Mouse (Mus musculus): ENCODE measurements around the gene Cnnm3.

The Cnnm3 gene

DNA sequence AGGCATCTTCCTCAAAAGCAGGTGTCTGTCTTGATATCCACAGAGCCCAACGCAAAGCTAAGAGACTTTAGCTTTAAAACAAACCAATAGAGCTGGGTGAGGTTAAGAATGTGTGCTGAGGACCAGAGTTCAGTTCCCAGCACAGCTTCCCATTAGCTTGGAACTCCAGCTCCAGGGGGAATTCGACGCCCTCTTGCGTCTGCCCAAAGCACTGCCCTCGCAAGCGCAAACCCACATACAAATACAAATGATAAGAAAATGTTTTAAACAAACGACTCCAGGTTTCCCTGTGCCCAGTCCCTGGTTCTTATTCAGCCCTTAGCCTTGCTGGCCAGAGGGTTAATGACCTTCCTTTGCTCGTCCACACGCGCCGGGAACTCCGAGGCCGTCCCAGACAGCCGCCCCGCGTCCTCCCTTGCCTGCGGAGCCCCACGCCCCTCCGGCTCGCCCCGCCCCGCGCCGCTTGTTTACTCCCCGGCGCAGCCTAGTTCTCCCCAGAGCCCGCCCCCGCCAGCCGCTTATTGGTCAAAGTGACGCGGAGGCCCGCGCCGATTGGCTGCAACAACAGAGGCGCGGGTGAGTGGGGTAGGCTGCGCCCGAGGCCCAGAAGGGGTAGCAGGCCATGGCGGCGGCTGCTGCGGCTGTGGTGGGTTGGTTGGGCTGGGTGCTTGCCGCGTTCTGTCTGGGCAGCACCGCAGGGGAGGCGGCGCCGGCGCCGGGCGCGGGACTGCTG, at the start of gene Cnnm3:
TSS of gene Cnnm3 (plus strand) at position 579 of the 733 bp plus-strand sequence.
- DNase-seq (ENCODE audit: low read depth, low spot score) = peak; percentile 99

DNA sequence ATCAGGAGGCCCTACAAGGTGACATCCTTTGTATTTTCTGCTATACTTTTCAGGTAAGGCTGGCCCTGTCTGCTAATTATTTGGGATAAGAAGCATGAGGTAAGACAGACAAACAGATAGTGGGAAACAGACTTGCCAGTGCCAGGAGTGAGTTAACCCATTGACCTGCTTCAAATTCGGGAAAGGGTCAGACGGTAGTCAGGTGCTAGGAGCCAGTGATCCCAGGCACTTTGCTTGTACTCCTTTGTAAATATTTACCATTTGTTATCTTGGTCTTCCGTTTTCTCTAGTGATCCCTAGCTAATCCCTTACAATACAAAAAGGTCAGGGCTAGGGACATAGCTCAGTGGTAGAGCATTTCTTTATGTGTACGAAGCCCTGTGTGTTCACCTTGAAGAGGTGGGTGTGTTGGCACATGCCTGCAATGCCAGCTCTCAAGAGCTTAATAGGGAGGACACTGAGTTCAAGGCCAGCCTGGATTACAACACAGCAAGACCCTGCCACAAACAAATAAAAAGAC, 46.0 kb upstream of the Cnnm3 start:
- no peak for DNase-seq (ENCODE audit: low read depth, low spot score)

DNA sequence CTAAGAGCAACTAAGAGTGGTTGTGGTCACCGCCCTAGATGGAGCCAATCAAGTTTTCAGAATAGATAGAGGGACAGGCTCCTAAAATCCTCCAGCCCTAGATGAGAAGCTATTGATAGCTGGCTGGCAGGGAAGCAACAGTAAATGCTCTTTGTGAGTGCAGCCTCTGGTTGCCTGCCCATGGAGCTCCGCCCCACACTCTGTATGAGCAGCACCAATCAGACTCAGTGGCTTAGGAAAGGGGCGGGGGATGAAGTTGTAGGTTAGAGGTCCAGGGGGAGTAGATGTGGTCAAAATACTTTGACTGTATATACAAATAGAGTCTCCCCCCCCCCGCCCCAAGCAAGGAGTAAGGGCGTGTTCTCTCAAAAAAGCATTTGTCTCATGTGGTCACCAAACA, 44.2 kb upstream of the Cnnm3 start:
- DNase-seq (ENCODE audit: low read depth, low spot score) = no peak

DNA sequence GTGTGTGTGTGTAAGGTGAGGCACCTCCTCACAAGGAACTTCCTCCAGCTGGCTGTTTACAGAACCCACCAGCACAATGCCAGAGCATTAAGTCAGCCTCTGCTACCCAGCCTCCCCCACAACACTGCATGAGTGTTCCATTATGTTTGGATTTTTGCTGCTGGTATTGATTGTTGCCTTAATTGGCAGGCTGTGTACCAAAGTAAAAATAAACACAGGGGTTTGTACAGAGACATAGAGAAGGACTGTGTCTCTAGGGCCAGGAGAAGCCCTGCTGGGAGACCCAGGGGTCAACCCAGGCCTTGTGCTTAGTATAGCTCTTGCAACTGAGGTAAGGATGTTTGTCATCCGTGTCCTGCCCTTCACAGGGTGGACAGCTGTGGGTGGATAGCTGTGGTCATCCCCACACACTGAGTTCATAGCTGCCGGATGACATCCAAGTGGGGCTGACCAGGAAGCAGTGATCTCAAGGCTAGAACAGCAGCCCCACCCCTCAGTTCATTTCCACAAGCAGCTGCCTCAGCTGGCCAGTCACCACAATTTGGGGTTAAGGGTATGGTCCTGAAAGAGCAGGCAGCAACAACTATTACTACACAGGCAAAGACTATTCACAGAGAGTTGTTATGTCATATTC, 41.7 kb upstream of the Cnnm3 start:
- DNase-seq (ENCODE audit: low read depth, low spot score) = no peak

DNA sequence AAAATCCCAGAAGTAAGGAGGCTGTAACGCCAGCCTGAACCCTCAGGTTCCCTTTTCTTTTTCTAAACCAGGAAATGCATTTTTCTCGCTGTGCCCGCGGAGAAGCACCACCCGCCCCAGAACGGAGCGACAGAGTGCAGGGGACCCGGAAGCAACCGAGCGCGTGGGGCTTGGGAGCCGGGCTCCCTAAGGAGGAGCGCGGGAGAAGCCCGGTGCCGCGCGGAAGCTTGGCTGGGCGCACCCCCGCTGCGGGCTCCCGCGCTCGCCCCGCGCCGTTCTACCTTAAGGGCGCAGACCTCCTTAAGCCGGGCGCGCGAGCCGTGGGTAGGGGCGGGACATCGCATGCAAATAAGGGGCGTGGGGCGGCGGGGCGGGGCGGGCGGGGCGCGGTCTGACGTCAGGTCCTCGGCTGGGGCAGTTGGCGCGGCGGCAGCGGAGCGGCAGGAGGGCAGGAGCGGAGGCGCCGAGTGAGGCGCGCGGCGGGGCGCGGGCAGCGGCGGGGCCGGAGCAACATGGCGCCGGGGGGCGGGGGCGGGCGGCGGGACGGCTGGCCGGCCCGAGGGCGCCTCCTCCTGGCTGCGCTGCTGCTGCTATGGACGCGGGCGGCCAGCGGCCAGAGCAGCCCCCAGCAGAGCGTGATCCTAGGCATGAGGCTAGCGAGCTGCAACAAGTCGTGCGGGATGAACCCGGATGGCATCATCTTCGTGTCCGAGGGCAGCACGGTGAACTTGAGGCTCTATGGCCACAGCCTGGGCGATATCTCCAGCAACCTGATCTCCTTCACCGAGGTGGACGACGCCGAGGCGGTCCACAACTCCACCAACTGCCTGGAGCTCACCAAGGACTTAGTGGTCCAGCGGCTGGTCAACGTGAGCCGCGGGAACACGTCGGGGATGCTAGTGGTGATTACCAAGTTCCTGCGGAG, 40.2 kb upstream of the Cnnm3 start, which contains the start of gene Cnnm4:
TSS of gene Cnnm4 (plus strand) at position 440 of the 925 bp plus-strand sequence.
- peak; percentile 82 for DNase-seq (ENCODE audit: low read depth, low spot score)

DNA sequence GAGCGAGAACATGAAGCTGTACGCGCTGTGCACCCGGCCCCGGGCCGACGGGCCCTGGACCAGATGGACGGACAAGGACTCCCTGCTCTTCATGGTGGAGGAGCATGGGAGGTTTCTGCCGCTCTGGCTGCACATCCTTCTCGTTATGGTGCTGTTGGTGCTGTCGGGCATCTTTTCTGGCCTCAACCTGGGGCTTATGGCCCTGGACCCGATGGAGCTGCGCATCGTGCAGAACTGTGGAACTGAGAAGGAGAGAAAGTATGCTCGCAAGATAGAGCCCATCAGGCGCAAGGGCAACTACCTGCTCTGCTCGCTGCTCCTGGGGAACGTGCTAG, 39.6 kb upstream of the Cnnm3 start:
- DNase-seq (ENCODE audit: low read depth, low spot score) = no peak

DNA sequence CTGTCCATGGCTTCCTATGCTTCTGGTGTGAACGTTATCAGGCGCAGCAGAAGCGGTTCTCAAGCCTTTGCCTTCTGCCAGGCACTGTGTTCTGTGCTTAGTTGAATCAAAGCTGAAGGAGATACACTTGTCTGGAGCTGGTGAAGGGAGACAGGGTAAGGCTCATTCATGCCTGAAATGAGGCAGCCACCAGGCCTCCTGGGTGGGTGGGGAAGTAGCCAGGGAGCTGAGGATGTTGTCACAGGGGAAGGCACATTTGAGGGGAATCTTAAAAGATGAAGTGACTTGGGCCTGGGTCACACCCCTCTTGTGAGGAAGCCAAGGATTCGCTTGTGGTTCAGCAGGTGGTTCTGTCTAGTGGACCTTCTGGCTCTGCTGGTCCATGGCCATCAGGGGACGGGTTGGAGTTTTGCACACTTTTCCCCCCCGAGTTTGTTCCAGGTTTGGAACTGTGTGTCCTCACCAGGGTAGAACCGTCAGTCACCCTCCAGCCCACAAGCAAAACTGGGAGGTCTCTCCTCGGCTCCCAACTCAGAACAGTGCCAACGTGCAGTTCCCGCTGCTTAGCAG, 38.4 kb upstream of the Cnnm3 start:
- no peak for DNase-seq (ENCODE audit: low read depth, low spot score)

DNA sequence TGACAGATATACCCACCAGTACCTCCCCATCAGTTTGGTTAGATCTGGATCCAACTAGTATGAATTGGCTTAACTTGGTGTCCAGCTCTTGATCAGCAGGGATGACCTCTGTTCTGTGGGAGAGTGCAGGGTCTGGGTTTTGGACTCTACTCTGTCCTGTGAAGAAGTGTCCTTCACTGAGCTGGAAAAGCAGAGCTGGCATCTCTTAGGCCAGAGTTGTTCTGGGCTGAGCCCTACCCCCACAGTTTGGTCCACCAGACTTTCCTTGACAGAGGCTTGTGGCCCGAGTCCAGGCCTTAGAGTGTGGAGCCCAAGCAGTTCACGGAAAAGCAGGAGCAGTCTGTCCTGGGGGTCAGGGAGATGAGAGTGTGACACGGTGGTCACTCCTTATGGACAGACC, 37.0 kb upstream of the Cnnm3 start:
- no peak for DNase-seq (ENCODE audit: low read depth, low spot score)

DNA sequence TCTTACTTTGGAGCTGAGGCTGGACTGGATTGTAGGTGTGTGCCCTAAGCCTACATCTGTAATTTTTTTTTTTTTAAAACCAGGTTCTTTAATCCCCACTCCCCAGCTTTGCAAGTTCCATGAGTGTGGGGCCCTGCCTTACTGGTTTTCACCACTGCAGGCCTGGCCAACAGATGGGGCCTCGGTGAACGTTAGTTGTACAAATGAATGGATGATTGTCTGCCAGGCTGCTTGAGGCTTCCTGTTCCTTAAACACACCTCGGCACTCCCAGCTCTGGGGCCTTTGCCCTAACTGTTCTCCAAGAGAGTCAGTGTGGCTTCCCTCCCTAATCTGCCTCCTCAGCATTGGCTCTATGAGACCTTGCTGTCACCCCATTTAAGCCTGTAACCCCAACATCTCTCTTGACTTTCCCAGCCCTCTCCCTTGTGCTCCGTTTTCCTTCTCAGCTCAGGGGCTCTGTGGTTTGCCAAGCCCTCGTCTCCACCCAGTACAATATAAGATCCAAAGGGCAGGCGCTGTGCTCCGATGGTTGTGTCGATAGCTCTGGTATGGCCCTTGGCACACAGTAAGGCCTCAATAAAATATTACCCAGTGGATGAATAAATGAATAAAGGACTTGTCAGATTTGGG, 36.1 kb upstream of the Cnnm3 start:
- DNase-seq (ENCODE audit: low read depth, low spot score) = no peak

DNA sequence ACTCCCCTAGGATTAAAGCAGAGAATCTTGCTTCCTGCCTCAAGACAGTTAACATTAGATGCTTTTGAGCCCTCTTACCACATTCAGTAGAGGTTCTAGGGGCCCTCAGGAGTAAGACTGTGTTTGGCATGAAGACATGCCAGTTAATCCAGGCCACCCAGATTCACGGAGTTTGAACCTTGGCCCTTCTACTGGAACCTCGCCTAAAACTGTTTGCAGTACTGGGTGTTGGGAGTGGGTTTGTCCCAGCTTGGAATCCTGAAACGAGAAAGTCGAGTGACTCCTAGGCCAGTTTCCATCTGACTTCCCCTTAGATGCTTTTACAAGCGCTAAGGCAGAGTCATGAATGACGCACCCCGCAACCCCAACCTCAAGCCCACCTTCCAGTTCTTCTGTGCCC, 35.2 kb upstream of the Cnnm3 start:
- DNase-seq (ENCODE audit: low read depth, low spot score) = no peak

DNA sequence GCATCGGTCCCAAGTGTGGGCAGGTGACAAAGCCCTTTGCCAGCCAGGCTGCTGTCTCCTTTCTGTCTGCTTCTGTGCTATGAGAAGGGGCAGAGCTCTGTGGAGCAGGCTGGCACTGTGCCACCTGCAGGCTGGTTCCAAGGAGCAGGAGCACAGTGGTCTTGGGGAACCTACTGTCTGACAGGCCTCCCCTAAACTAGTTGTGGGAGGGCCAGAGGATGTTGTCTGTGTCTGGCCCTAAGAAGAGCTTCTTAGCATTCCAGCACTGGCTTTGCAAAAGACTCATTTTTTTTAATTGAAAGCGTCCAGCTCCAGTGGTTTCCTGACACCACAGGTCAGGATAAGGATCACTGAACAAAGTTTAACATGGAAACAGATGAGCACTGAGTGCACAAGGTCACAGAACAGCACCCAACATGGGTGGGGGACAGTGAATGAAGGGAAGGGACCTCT, 33.3 kb upstream of the Cnnm3 start:
- DNase-seq (ENCODE audit: low read depth, low spot score) = no peak

DNA sequence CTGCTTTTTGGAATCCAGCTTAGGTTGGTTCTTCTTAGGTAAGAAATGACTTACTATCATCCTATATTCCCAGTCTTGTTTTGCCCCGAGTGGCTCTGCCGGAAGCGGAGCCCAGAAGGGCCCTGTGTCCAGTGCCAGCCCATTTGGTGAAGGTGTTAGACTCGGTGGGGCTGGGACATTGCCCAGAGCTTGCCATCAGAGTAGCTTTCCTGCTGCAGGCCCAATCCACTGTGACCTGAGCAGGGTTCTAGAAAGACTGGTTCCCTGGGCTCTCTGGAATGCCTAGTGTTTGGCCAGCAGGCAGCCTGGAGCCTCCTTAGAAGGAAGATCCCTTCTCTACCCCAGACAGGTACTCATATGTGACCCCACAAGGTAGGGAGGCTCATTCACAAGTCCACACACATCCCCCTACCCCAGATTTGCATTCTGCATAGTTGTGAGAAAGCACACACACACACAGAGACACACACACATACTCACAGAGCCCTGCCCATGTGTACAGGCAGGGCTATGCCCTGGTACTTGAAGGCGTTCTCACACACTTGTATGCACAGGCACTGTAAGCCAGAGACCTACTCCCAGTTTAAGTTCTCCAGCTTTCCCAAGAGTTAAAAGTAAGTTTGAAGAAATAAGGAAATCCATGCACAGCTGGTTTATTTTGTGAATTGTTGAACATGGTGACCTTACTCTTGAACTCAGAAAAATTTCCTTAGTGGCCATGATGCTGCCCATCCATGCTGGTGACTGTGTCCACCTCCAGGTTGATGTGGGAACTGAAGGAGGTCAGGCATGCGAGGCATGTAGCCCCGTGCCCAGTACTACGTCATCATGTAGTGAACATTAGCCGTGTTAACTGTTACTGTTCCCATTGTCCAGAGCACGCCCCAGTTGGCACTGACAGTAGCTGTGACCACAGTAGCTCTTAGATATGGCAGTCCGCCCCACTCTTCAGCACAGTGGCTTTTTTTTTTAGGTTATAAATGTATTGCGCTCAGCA, 31.5 kb upstream of the Cnnm3 start:
- DNase-seq (ENCODE audit: low read depth, low spot score) = no peak

DNA sequence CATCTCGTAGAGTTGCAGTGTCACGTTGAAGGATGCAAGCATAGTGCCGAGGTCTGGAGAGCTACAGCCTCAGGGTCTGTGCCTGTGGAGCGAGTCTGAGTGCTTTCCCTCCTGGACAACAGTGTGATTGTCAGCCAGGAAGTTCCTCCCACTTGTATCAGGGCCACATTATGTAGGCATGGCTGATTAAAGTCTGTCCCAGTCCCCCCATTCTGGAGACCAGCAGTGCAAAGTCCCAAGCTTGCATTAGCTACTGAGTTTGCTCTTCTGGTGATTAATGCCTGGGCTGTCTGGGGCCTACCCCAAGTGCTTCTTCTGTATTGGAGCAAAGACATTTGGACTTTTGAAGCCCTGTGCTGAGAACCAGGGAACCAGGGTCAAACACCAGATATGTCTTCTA, 27.8 kb upstream of the Cnnm3 start:
- no peak for DNase-seq (ENCODE audit: low read depth, low spot score)

DNA sequence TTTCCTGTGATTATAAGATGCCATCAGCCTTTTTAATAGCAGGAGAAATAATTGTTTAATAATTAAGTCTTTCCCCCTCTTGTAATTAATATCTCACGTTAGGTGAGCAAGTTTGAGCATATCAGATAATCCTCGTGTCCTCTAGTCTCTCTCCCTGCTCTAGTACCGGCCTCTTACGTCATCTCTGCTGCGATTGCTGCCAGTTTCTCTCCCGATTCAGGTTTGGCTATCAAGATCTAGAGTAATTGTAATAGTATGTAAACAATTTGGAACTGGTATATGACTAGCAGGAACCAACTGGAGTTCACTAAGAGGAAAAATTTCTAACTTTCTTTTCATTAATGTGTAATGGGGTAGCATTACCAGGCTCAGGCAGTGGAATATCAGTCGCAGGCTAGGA, 26.6 kb upstream of the Cnnm3 start:
- no peak for DNase-seq (ENCODE audit: low read depth, low spot score)

DNA sequence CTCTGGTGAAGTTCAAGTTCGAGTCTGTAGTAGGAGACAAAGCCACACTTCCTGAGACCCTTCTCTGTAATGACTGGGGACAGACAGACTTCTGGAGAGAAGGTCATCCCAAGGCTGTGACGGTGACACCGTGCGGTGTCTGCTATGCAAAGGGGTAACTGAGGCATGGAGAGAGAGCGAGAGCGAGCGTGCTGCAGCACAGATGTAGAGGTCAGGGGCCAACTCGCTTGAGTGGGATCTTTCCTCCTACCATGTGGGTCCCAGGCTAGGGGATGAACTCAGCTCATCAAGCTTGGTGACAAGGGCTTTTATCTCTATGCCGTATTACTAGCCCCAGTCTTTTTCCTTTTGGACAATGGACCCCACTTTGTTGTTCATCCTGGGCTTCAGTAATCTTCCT, 24.6 kb upstream of the Cnnm3 start:
- no peak for DNase-seq (ENCODE audit: low read depth, low spot score)

DNA sequence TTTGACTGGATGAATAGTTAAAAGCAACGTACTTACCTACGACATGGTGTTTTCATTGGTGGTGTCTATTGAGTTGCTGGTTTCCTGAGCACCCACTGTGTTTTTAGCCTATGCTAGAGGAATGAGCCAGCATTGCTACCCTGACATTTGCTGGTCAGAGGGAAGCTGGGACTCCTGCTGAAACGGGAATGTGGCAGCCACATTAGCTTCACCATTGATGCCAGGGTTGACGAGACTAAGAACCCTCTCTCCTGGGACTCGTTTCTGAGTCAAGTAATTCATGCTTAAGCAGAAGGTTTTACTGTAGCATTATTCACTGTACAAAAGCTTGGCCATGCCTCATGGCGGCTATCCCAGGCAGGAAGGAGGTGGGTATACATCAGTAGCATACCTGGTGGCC, 22.0 kb upstream of the Cnnm3 start:
- DNase-seq (ENCODE audit: low read depth, low spot score) = no peak

DNA sequence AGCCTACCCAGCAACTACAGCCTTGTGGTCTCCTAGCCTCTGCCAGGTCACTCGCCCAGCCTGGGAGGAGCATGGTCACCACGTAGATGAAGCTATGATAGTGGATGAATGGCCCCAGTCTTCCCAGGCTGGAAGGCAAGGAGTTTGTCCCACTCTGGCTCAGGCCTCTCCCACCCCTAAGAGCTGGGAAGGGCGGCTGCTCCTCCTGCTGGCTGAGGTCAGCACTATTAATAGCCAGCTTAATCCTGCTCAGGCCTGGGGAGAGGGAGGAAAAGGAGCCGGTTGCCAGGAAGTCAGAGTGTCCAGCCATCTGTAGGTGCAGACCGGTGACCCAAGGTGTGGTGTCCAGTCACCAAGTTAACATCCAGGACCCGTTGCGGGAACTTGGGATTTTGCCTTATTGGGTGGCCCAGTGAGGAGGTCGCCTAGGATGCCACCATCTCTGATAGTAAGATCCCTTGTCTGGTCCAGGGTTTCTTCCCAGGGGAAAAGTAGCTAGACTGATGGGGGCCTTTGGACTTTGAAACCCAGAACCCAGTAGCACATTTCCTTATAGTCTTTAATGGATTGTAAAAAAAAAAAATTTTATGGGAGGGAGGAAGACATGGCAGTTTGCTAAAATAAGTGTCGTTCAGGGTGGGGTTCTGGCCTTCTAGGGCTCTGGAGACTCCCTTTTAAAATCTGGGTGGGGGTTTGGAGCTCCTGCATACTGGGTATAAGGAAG, 19.1 kb upstream of the Cnnm3 start:
- DNase-seq (ENCODE audit: low read depth, low spot score) = peak; percentile 76

DNA sequence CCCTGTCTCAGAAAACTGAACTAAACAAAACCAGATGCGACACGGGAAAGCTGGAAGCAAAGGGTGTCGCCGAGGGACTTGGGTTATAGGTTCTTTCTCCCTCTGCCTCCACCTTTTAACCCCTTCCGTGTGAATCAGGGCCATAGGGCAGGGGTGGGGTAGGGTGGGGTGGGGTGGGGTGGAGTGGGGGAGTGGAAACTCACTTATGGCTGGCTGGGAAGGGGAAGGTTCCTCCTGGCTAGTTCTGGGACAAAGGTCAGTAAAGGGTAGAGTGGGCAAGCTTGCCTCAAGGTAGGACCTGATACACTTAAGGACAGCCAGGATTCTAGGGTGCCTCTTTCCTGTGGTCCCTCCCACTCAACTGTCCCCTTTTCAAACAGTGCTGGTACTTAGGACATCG, 18.4 kb upstream of the Cnnm3 start:
- DNase-seq (ENCODE audit: low read depth, low spot score) = no peak

DNA sequence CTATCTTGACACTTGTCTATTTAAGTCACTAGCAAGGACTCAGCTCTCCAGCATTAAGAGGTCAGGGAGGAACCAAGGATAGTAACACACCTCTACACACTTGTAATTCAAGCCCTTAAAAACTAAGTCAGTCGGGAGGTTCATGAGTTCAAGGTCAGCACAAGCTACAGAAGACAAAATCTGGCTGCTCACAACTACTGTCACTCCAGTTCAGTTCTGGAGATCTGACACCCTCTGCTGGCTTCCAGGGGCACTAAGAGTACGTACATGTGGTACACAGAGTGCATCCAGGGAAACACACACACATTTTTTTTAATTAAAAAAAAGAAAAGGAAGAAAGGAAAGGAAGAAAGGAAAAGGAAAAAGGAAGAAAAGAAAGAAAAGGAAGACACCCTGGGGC, 14.9 kb upstream of the Cnnm3 start:
- DNase-seq (ENCODE audit: low read depth, low spot score) = no peak
